Mouse (Mus musculus) liver, embryonic 14.5 days (tissue): ENCODE measurements around the gene Map3k11. TPM values are rescaled to one million over a fixed set of nuclear protein-coding genes. Genes with fewer than 3 reads are reported as not detected.

Experiments used
- ATAC-seq: fragments of 200-750 bp; cut with Nextera tagmentation; 2 replicates; pipeline ENCODE4 v1.8.0; 2017; ENCODE audit warnings: moderate number of reproducible peaks, mild to moderate bottlenecking, moderate library complexity; ENCODE audit not compliant: insufficient read depth
- DNase-seq, 3 experiments: peaks; one replicate each; pipeline ENCODE4 v3.0.0-alpha.2; 2012 to 2013; ENCODE audit warnings: low read depth in 3 of 3, low spot score in 3 of 3
- H3K27ac ChIP-seq: fragments of 300-500 bp; sonication (generic); 2 replicates; pipeline ENCODE4 v1.5.1; 2014; ENCODE audit warnings: moderate library complexity, mild to moderate bottlenecking, control low read depth, inconsistent platforms
- H3K27me3 ChIP-seq: fragments of 300-500 bp; sonication (generic); 2 replicates; pipeline ENCODE4 v1.6.1; 2014; ENCODE audit warnings: mild to moderate bottlenecking, low read length, moderate library complexity; ENCODE audit not compliant: control insufficient read depth, insufficient read depth
- H3K36me3 ChIP-seq: fragments of 300-500 bp; sonication (generic); replicated peaks from 2 replicates; pipeline ENCODE4 v1.6.1; 2014; ENCODE audit warnings: low read depth; ENCODE audit not compliant: control insufficient read depth, insufficient read depth
- H3K4me1 ChIP-seq, 2 experiments: fragments of 200-500 bp in 1 of 2; fragments of 300-500 bp in 1 of 2; sonication (generic) in 1 of 2; replicated peaks; 2 replicates each; pipeline ENCODE4 v1.6.1; 2012 to 2014; ENCODE audit warnings: antibody characterized with exemption in 1 of 2, inconsistent platforms in 1 of 2, low read length in 1 of 2; ENCODE audit not compliant: control insufficient read depth in 2 of 2, insufficient read depth in 2 of 2
- H3K4me2 ChIP-seq: fragments of 300-500 bp; sonication (generic); 2 replicates; pipeline ENCODE4 v1.6.1; 2014; ENCODE audit warnings: low read depth, mild to moderate bottlenecking, control low read depth, moderate library complexity
- H3K4me3 ChIP-seq, 2 experiments: fragments of 200-500 bp in 1 of 2; fragments of 300-500 bp in 1 of 2; sonication (generic) in 1 of 2; 2 replicates each; pipeline ENCODE4 v1.5.1; 2012 to 2014; ENCODE audit warnings: low read depth in 2 of 2, low read length in 2 of 2, mild to moderate bottlenecking in 2 of 2, control low read depth in 1 of 2, inconsistent platforms in 1 of 2, moderate library complexity in 1 of 2; ENCODE audit not compliant: insufficient read depth in 1 of 2
- H3K9ac ChIP-seq: fragments of 300-500 bp; sonication (generic); replicated peaks from 2 replicates; pipeline ENCODE4 v1.6.1; 2014; ENCODE audit warnings: mild to moderate bottlenecking, control low read depth, moderate library complexity
- H3K9me3 ChIP-seq: fragments of 300-500 bp; sonication (generic); 2 replicates; pipeline ENCODE4 v1.6.1; 2016; ENCODE audit warnings: low read length, mixed read lengths; ENCODE audit not compliant: control insufficient read depth
- CTCF ChIP-seq: IDR thresholded peaks from 2 replicates; pipeline ENCODE4 v1.5.1; 2016; ENCODE audit warnings: antibody characterized with exemption, low read depth, control low read depth
- EP300 ChIP-seq: IDR thresholded peaks from 2 replicates; pipeline ENCODE4 v1.6.1; 2016; ENCODE audit warnings: antibody characterized with exemption, low read depth
- WGBS: fragments of 180-500 bp; shearing (Covaris S2); extraction: QIAGEN DNeasy Blood & Tissue Kit; methylation state at CpG from one replicate; pipeline ENCODE4 v1.1.7; 2014; ENCODE audit not compliant: insufficient replicate concordance; 5-methylcytosine and 5-hydroxymethylcytosine counted together
- polyA plus RNA-seq, 2 experiments: library from polyadenylated mRNA; depleted of rRNA in 1 of 2; stranded (reverse) in 1 of 2; unstranded in 1 of 2; fragments of >200 nt; fragmentation: Nextera tagmentation in 1 of 2; extraction: Ambion mirVana in 1 of 2; gene quantifications; 2 replicates each; pipeline versions ENCODE4 v1.2.1 to v1.2.3; 2012 to 2014

Gene Map3k11
- polyA plus RNA-seq, 2 experiments, result 9.1 to 13.7 TPM

GRCm38 (mm10) chr19:5704163-5704800, 15.7 kb downstream of the Map3k11 start, which contains the start of gene Kcnk7:
Gene Kcnk7 (plus strand): TSS chr19:5704367.
- H3K4me3 ChIP-seq, result no peak within 1 kb of the TSS
- peak; percentile 67 for ATAC-seq
- no peaks in the 10 kb centered on the region for H3K9me3 ChIP-seq
- peak within 1 kb of the TSS; percentile 52; the same call in 1 of the 2 replicates for H3K9ac ChIP-seq
- 50% methylated on average over 17 of the region's 17 CpGs for WGBS
- no peak for TF ChIP-seq CTCF
- no peak for TF ChIP-seq EP300
- H3K27ac ChIP-seq, result peak within 1 kb of the TSS; percentile 68
- DNase-seq, result peak in 1 of 3 experiments; percentile 52
- peak within 1 kb of the TSS; percentile 49 for H3K4me2 ChIP-seq
- H3K27me3 ChIP-seq, result no peaks in the 10 kb centered on the region
- peaks cover 60% of the 10 kb centered on the region for H3K36me3 ChIP-seq
- peaks cover 18 to 19% of the 10 kb centered on the region in 2 experiments for H3K4me1 ChIP-seq

- ATAC-seq, result peak; percentile 81
- no peaks in the 10 kb centered on the region for H3K27me3 ChIP-seq
- peaks cover 62% of the 10 kb centered on the region for H3K36me3 ChIP-seq
- TF ChIP-seq CTCF, result no peak
- TF ChIP-seq EP300, result no peak
- no peak overlapping the region for H3K4me3 ChIP-seq
- no peaks in the 10 kb centered on the region for H3K9me3 ChIP-seq
- peak overlapping the region; percentile 49 for H3K4me2 ChIP-seq
- H3K27ac ChIP-seq, result peak overlapping the region; percentile 68
- peak in 1 of 3 experiments; percentile 65 for DNase-seq
- WGBS, result 36% methylated on average over 10 of the region's 10 CpGs
- peaks cover 18 to 19% of the 10 kb centered on the region in 2 experiments for H3K4me1 ChIP-seq
- H3K9ac ChIP-seq, result no peak overlapping the region
Measured at GRCm38 (mm10) chr19:5704801-5705571, 16.4 kb downstream of the Map3k11 start.

- Histone ChIP-seq H3K4me1 (peaks cover 21% of the 10 kb centered on the region in 2 experiments), H3K27me3 (no peaks in the 10 kb centered on the region), H3K4me2 (no peak overlapping the region), H3K36me3 (peaks cover 85% of the 10 kb centered on the region), H3K9ac (no peak overlapping the region), H3K9me3 (no peaks in the 10 kb centered on the region), H3K4me3 (no peak overlapping the region), H3K27ac (no peak overlapping the region)
- no peak for ATAC-seq
- DNase-seq, result no peak
- TF ChIP-seq CTCF (no peak), EP300 (no peak)
- WGBS, result 95% methylated on average over 6 of the region's 6 CpGs
Measured at GRCm38 (mm10) chr19:5710068-5710467, 21.5 kb downstream of the Map3k11 start.

GRCm38 (mm10) chr19:5710581-5710980, 22.0 kb downstream of the Map3k11 start:
- TF ChIP-seq CTCF (no peak), EP300 (no peak)

GRCm38 (mm10) chr19:5711218-5711617, 22.7 kb downstream of the Map3k11 start:
- H3K27me3 ChIP-seq, result no peaks in the 10 kb centered on the region
- H3K4me3 ChIP-seq, result no peak overlapping the region
- 49% methylated on average over 3 of the region's 3 CpGs for WGBS
- no peak overlapping the region for H3K4me2 ChIP-seq
- H3K9me3 ChIP-seq, result no peaks in the 10 kb centered on the region
- DNase-seq (no peak), ATAC-seq (no peak)
- no peak overlapping the region for H3K9ac ChIP-seq
- peaks cover 16% of the 10 kb centered on the region in 2 experiments for H3K4me1 ChIP-seq
- peaks cover 97% of the 10 kb centered on the region for H3K36me3 ChIP-seq
- no peak overlapping the region for H3K27ac ChIP-seq
- TF ChIP-seq EP300 (no peak; the same call in 1 of the 2 replicates), CTCF (peak; percentile 89)

More at GRCm38 (mm10) chr19:5710581-5710980, 22.0 kb downstream of the Map3k11 start:
- peaks cover 16% of the 10 kb centered on the region in 2 experiments for H3K4me1 ChIP-seq
- no peak for ATAC-seq
- H3K9me3 ChIP-seq, result no peaks in the 10 kb centered on the region
- peaks cover 90% of the 10 kb centered on the region for H3K36me3 ChIP-seq
- no peak overlapping the region for H3K4me2 ChIP-seq
- WGBS, result 92% methylated on average over 8 of the region's 8 CpGs
- no peak for DNase-seq
- H3K27ac ChIP-seq, result no peak overlapping the region
- no peak overlapping the region for H3K9ac ChIP-seq
- no peaks in the 10 kb centered on the region for H3K27me3 ChIP-seq
- H3K4me3 ChIP-seq, result no peak overlapping the region
